Mouse (Mus musculus) splenic B cell, adult 2 months (primary cell): Measurements from ENCODE around the gene Olfr324.

Experiments
- DNase-seq: peaks from one replicate; pipeline ENCODE4 v3.0.0-alpha.2; 2011; ENCODE audit warnings: low read depth, low spot score
- H3K27me3 ChIP-seq: 2 replicates; pipeline ENCODE4 v1.6.1; 2012; ENCODE audit warnings: mild to moderate bottlenecking, low read length, moderate library complexity, mixed read lengths; ENCODE audit not compliant: control insufficient read depth, poor library complexity, insufficient read depth, severe bottlenecking
- H3K36me3 ChIP-seq: 2 replicates; pipeline ENCODE4 v1.6.1; 2012; ENCODE audit warnings: mild to moderate bottlenecking, low read length, moderate library complexity, mixed read lengths; ENCODE audit not compliant: control insufficient read depth, poor library complexity, insufficient read depth, severe bottlenecking

Olfr324 gene

GRCm38 (mm10) chr11:58613359-58613758, 18.4 kb downstream of the Olfr324 start:
- DNase-seq = no peak
- no peaks in the 10 kb centered on the region for H3K27me3 ChIP-seq
- H3K36me3 ChIP-seq = no peaks in the 10 kb centered on the region

GRCm38 (mm10) chr11:58614526-58614925, 19.6 kb downstream of the Olfr324 start:
- no peaks in the 10 kb centered on the region for H3K36me3 ChIP-seq
- H3K27me3 ChIP-seq = no peaks in the 10 kb centered on the region
- DNase-seq = no peak

- Histone ChIP-seq H3K27me3 (no peaks in the 10 kb centered on the region), H3K36me3 (no peaks in the 10 kb centered on the region)
- DNase-seq = no peak
Measured at GRCm38 (mm10) chr11:58615975-58616374, 21.1 kb downstream of the Olfr324 start, which contains the start of gene 2210407C18Rik. Gene 2210407C18Rik, minus strand, starts transcription at chr11:58616075.

DNA sequence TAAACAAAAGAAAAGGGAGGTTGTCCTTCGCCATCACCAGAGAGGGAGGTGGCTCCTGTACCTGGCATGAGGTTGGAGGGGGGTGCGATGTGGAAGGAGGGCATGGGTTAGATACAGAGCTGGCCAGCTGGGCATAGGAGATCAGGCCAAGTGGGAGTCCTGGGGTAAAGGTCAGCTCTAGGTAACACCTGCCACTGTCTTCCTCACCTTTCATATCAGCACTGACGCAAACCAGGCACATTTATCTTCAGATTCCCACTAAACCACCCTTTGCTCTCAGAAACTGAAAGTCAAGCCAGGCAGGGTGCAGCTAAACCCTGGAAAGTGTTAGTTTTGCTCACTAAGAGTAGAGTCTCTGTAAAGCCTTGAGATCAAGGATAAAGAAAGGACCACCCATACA, 23.5 kb downstream of the Olfr324 start:
- no peak for DNase-seq
- H3K36me3 ChIP-seq = no peaks in the 10 kb centered on the region
- no peaks in the 10 kb centered on the region for H3K27me3 ChIP-seq

DNA sequence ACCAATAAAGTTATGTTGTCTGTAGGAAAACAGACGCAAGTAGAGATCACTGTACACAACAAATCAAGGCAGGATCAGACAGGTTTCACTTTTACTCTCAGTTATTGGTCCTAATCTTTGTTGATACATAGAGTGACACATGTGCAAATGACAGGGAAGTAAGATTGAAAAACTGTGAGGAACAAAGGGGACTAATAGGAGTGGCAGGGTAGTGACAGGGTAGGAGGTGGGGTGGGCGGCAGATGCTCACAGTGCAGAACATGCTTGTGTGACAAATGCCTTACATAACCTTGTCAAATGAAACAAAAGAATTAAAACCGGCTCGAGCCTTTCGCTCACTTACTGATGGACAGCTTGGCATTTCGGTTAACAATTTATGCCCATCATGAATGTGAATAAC, 23.9 kb downstream of the Olfr324 start:
- DNase-seq = no peak
- H3K36me3 ChIP-seq = no peaks in the 10 kb centered on the region
- H3K27me3 ChIP-seq = no peaks in the 10 kb centered on the region

DNA sequence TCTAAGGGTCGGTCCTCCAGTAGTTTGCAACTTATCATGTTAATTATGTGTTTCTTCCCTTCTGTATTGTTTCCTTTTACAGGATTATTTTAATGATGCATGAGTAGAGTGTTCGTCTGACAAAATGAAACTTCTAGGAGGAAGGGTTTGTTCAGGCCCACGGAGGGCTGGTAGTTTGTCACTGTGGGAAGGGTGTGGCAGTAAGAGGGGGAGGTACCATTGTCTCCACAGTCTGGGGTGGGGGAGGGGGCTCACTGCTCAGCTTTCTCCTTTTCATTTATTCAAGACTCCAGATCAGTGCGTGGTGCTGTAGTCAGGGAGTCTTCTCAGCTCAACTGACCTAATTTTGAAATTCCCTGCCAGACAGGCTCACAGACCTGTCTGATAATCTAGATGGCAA, 31.2 kb downstream of the Olfr324 start:
- Histone ChIP-seq H3K27me3 (no peaks in the 10 kb centered on the region), H3K36me3 (no peaks in the 10 kb centered on the region)
- DNase-seq = no peak

DNA sequence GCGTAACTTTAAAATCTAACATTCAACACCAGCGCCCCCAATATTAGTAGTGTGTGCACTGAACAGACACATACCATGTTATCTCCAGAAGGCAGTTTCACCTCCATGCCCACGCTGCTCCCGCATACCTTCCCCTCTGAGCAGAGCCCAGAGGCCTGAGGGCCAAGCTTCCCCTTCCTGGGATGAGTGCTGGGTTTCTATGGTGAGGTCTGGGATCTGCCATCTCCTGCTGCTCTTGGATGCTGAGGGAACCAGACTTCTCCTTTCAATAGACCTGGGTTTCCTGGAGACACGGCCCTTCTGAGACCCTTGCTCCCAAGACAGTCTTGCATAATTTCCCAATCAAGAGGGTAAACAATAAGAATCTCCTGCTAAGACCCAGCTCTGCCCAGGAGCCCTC, 35.5 kb downstream of the Olfr324 start, which contains the start of gene Olfr323:
TSS of gene Olfr323 (minus strand) at position 101 of the 400 bp plus-strand sequence.
- Histone ChIP-seq H3K27me3 (no peaks in the 10 kb centered on the region), H3K36me3 (no peaks in the 10 kb centered on the region)
- no peak for DNase-seq

- no peaks in the 10 kb centered on the region for H3K36me3 ChIP-seq
- H3K27me3 ChIP-seq = no peaks in the 10 kb centered on the region
Measured at GRCm38 (mm10) chr11:58634878-58635277, 40.0 kb downstream of the Olfr324 start.

GRCm38 (mm10) chr11:58636376-58636977, 41.6 kb downstream of the Olfr324 start:
- peak; percentile 71 for DNase-seq
- Histone ChIP-seq H3K27me3 (no peaks in the 10 kb centered on the region), H3K36me3 (no peaks in the 10 kb centered on the region)

More at GRCm38 (mm10) chr11:58634878-58635277, 40.0 kb downstream of the Olfr324 start:
- no peak for DNase-seq

- Histone ChIP-seq H3K36me3 (no peaks in the 10 kb centered on the region), H3K27me3 (no peaks in the 10 kb centered on the region)
- DNase-seq = no peak
Measured at GRCm38 (mm10) chr11:58638176-58638701, 43.3 kb downstream of the Olfr324 start.

DNA sequence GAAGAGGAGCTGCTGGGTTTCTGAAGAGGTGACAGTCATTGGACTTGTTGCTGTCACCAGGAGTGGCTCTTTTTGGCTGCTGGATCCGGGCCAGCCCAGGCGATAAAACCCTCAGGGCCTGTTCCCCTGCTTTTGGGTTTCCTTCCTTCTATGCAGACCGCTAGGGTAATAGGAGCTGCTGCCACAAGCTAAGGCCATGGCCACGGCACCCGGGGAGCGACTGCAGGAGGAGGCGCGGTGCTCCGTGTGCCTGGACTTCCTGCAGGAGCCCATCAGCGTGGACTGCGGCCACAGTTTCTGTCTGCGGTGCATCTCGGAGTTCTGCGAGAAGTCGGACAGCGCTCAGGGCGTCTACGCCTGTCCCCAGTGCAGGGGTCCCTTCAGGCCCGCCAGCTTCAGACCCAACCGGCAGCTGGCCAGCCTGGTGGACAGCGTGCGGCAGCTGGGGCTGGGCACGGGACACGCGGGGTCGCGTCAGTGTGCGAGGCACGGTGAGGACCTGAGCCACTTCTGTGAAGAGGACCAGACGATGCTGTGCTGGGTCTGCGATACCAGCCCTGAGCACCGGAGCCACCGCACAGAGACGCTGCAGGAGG, 45.5 kb downstream of the Olfr324 start, which contains the start of gene Trim58:
TSS of gene Trim58 (plus strand) at position 194 of the 596 bp plus-strand sequence.
- no peaks in the 10 kb centered on the region for H3K27me3 ChIP-seq
- no peak for DNase-seq

DNA sequence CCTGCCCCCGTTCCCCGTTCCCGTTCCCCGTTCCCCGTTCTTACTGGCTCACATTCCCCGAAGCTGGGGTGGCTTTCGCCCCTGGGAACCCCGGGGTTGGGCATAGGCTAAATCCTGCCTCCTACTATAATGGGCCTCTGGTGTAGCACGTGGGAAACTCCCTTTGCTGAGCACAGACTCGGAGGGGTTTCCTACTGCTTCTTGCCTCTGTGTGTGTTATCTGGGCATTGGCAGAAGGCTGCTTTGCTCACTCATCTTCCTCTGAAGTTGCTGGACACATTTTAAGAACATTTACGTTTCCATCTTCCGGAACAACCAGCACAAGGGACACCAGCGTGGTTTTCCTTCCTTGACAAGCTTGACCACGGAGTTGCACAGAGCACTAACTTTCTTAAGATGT, 46.1 kb downstream of the Olfr324 start:
- no peak for DNase-seq

More for the DNA sequence above, 45.5 kb downstream of the Olfr324 start, which contains the start of gene Trim58:
- H3K36me3 ChIP-seq = no peaks in the 10 kb centered on the region

DNA sequence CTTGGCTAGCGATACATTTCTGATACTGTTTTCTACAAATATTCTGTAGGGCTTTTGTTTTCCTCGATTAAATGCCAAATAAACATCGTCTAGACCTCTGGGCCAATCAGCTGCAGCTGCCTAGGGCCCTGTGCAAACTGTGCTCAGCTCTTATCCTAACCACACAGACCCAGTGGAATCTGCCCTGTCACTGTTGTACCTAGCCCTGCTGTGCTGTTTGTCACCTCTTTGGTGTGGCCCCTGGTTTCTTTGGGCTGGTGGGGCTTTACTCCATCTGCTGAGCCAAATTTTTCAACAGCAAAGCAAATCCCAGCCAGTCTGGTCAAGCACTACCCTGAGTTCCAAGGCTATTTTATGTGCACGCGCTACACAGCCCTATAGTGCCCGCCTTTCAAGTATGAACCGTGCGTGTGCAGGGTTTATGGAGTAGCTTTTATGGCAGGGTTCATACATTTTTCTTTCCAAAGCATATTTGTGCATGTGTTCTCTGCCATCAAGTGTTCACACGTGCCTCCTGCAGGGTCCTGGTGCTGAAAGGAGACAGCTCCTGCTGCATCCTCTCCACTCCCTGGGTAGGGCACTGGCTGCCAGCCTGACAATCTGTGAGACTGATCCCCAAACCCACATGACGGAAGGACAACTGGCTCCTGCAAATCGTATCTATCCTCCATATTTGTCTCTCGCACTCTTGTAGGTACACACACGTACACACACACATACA, 46.9 kb downstream of the Olfr324 start:
- Histone ChIP-seq H3K36me3 (no peaks in the 10 kb centered on the region), H3K27me3 (no peaks in the 10 kb centered on the region)
- no peak for DNase-seq

More for the DNA sequence above, 46.1 kb downstream of the Olfr324 start:
- Histone ChIP-seq H3K27me3 (no peaks in the 10 kb centered on the region), H3K36me3 (no peaks in the 10 kb centered on the region)

- DNase-seq = peak; percentile 70
- H3K36me3 ChIP-seq = no peaks in the 10 kb centered on the region
- no peaks in the 10 kb centered on the region for H3K27me3 ChIP-seq
Measured at GRCm38 (mm10) chr11:58643350-58643749, 48.4 kb downstream of the Olfr324 start.
